Mouse (Mus musculus): ENCODE data around the gene Rai2. TPM values are rescaled to one million over a fixed set of nuclear protein-coding genes. Genes with fewer than 3 reads are reported as not detected.
A peak's percentile ranks its signal among the peaks of the same experiment; 100 is the strongest.

Rai2 gene
- 0.72 and 0.78 TPM in 2 replicates for polyA plus RNA-seq (2016; fragmentation: Nextera tagmentation; extraction: Ambion mirVana)

DNA sequence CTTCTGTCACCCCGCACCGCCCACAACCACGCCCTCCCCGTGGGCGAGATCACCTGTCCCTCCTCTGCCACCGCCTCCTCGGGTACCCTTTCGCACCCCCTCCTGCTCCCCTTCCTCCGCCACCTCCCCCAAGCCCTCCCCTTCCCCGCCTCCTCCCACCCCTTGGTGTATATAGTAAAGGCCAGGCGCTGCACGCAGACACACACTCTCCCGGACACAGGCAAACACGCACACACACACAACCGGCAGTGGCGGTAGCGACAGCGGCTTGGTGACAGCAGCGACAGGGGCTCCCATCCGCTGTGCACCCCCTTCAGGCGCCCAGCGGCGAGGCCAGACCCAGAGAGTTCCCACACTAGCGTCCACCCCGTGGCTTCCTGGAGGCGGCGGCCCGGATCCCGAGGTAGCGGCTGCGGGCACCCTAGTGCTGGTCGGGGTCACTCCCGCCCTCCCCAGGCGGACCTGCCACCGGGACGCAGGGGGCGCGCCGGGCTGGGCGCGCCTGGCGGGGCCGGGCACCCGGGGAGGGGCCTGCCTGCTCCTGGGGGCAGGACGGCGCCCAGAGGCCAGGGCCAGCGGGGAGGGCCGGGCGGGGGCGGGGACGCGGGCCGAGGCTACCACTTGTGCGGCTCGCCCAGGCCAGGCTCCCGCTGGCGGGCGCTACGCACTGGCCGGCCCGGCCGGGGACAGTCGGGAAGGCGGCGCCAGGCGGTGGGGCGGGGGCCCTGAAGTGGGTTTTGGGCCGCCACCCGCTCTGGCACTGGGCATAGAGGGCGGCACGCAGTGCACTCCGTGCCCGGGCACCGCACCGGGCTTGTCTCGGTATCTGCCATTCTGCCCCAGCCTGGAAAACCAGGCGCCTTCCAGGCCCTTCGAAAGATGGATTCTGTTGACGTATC lies at the start of gene Rai2:
Rai2 (plus strand) TSS at position 205 of the 899 bp plus-strand sequence.
- ATAC-seq: peak; percentile 58
- Histone ChIP-seq H3K27ac (no peak within 1 kb of the TSS), H3K9ac (no peak within 1 kb of the TSS)

DNA sequence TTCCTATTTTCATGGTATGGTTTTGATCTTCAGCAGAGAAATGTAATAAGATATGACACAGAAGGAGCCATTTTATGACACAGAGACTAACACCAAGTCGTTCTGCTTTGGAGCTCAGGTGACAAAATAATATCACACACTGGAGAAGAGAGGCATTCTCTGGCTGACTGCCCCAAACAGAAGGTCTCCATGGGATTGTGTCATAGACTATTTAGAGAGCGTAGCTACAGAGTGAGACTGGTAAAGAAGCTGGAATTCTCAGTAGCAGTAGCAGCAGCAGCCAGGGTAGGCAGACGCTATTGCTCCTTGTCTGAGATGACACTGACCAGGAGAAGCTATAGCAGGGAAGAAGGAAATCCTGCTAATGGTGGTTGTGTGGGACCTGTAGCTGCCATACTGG lies 27.5 kb upstream of the Rai2 start:
- H3K4me2 ChIP-seq: no peak overlapping the region
- H3K9ac ChIP-seq: no peak overlapping the region
- no peak overlapping the region for H3K4me3 ChIP-seq
- H3K27ac ChIP-seq: no peak overlapping the region
- no peaks in the 10 kb centered on the region for H3K4me1 ChIP-seq
- H3K27me3 ChIP-seq (replicated peaks): no peaks in the 10 kb centered on the region; the same call in 1 of the 2 replicates
- ATAC-seq: no peak
- no peaks in the 10 kb centered on the region for H3K36me3 ChIP-seq
- WGBS (ENCODE audit: insufficient replicate concordance): 46% methylated on average over 3 of the region's 3 CpGs
- no peaks in the 10 kb centered on the region for H3K9me3 ChIP-seq (replicated peaks)

More for the DNA sequence above, at the start of gene Rai2:
- Histone ChIP-seq H3K27me3 (replicated peaks) (peaks cover 66% of the 10 kb centered on the region), H3K36me3 (no peaks in the 10 kb centered on the region), H3K4me1 (no peaks in the 10 kb centered on the region), H3K4me3 (peak within 1 kb of the TSS; percentile 49), H3K4me2 (peak within 1 kb of the TSS; percentile 66), H3K9me3 (replicated peaks) (no peaks in the 10 kb centered on the region)
- 9% methylated on average over 42 of the region's 79 CpGs for WGBS (ENCODE audit: insufficient replicate concordance)

DNA sequence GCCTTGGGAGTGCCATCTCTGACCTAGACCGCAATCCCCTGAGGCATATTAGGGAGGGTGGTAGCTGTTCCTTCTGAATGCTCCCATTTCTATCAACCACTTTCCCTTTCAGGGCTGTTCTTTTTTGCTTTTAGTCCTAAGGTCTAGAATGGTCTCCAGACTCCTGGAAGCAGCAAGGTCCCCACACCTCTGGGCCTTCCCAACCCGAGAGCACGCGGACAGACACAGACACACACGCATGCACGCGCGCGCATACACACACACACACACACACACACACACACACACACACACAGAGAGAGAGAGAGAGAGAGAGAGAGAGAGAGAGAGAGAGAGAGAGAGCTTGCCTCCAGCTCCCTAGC lies 385 bp upstream of the Rai2 start:
- Histone ChIP-seq H3K4me1 (no peaks in the 10 kb centered on the region), H3K27ac (no peak overlapping the region), H3K27me3 (replicated peaks) (peaks cover 60% of the 10 kb centered on the region), H3K4me2 (peak overlapping the region; percentile 66), H3K36me3 (no peaks in the 10 kb centered on the region), H3K9ac (no peak overlapping the region), H3K9me3 (replicated peaks) (no peaks in the 10 kb centered on the region), H3K4me3 (peak overlapping the region; percentile 49)
- 33% methylated on average over 9 of the region's 9 CpGs for WGBS (ENCODE audit: insufficient replicate concordance)
- ATAC-seq: no peak

- Histone ChIP-seq H3K36me3 (no peaks in the 10 kb centered on the region), H3K27me3 (replicated peaks) (peaks cover 69% of the 10 kb centered on the region), H3K9me3 (replicated peaks) (no peaks in the 10 kb centered on the region), H3K27ac (no peak overlapping the region), H3K9ac (no peak overlapping the region), H3K4me1 (no peaks in the 10 kb centered on the region), H3K4me2 (peak overlapping the region; percentile 66), H3K4me3 (peak overlapping the region; percentile 49)
- ATAC-seq: no peak
- 11% methylated on average over 21 of the region's 26 CpGs for WGBS (ENCODE audit: insufficient replicate concordance)
Observed at GRCm38 (mm10) chrX:161717764-161718382, 1.0 kb downstream of the Rai2 start.

- no peaks in the 10 kb centered on the region for H3K4me1 ChIP-seq
- no peak overlapping the region for H3K27ac ChIP-seq
- no peak for ATAC-seq
- no peaks in the 10 kb centered on the region for H3K36me3 ChIP-seq
- H3K9me3 ChIP-seq (replicated peaks): no peaks in the 10 kb centered on the region
- H3K9ac ChIP-seq: no peak overlapping the region
- H3K27me3 ChIP-seq (replicated peaks): peaks cover 75% of the 10 kb centered on the region
- WGBS (ENCODE audit: insufficient replicate concordance): 22% methylated on average over 10 of the region's 11 CpGs
- no peak overlapping the region for H3K4me3 ChIP-seq
- H3K4me2 ChIP-seq: peak overlapping the region; percentile 66
Observed at GRCm38 (mm10) chrX:161718548-161718947, 1.7 kb downstream of the Rai2 start.

DNA sequence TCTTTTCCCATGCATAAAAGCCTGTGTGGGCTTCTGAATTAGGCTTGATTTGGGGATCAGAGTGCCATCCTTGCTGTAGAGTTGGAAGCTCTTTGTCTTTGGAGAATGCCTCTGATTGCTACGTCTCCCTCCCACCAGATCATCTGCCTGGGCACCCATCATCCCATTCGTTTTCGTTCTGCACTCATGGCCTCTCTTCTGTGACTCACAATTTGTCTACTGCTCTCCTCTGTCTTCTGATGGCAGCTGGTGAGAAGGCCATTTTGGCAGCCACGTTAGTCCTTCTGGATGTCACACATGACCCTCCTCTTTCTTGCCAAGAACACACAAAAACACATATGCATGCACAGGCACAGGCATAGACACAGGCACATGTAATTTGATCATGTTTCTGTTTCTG lies 4.2 kb downstream of the Rai2 start:
- Histone ChIP-seq H3K36me3 (no peaks in the 10 kb centered on the region), H3K9me3 (replicated peaks) (no peaks in the 10 kb centered on the region), H3K27ac (no peak overlapping the region), H3K4me2 (no peak overlapping the region), H3K27me3 (replicated peaks) (peaks cover 72% of the 10 kb centered on the region), H3K4me3 (no peak overlapping the region), H3K9ac (no peak overlapping the region), H3K4me1 (no peaks in the 10 kb centered on the region)
- ATAC-seq: no peak
- WGBS (ENCODE audit: insufficient replicate concordance): 44% methylated on average over 4 of the region's 4 CpGs

DNA sequence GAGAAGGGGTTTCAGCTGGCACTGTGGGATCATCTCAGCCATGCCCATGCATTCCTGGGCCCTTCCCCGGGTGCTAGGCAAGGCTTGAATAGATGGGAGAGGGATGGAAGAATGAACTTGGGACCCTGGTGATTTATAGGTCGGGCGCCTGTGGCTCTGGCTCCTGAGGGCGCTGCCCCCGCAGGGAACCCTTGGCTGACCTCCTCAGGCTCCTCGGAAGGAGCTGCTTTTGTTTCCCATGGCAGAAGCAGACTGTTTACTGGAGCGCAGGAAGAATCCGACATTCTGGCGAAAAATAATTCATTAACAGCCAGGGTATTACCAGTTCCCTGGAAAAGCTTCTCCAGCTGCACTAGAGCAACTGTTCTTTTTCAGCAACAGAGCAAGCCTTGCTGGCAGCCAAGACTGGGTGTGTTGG lies 6.5 kb downstream of the Rai2 start:
- no peak overlapping the region for H3K27ac ChIP-seq
- no peak for ATAC-seq

GRCm38 (mm10) chrX:161726257-161726656 lies 9.4 kb downstream of the Rai2 start:
- ATAC-seq: no peak
- 35% methylated on average over 1 of the region's 1 CpGs for WGBS (ENCODE audit: insufficient replicate concordance)

More for the DNA sequence above, 6.5 kb downstream of the Rai2 start:
- H3K4me1 ChIP-seq: no peaks in the 10 kb centered on the region
- H3K36me3 ChIP-seq: no peaks in the 10 kb centered on the region
- no peak overlapping the region for H3K9ac ChIP-seq
- no peak overlapping the region for H3K4me3 ChIP-seq
- WGBS (ENCODE audit: insufficient replicate concordance): 18% methylated on average over 9 of the region's 9 CpGs
- no peaks in the 10 kb centered on the region for H3K9me3 ChIP-seq (replicated peaks)
- H3K4me2 ChIP-seq: no peak overlapping the region
- peaks cover 51% of the 10 kb centered on the region for H3K27me3 ChIP-seq (replicated peaks)

DNA sequence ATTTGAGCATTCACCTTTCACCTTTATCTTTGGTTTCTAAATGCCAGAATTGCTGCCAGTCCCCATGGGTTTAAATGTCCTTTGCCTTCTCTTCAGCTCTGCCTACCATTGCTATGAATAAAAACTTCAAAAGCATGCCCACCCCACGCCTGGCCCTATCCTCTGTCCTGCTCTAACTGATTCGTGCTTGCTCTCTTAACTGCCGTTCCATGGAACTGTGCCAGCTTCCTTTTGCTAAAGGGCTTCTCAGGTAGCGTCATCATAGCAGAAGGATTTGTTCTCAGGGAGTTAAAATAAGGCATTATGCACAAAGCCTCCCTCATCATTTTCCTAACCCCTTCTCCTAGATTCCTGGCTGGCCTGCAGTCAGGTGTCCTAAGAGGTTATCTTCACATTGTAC lies 11.6 kb downstream of the Rai2 start:
- H3K9me3 ChIP-seq (replicated peaks): no peaks in the 10 kb centered on the region
- no peaks in the 10 kb centered on the region for H3K36me3 ChIP-seq
- H3K4me3 ChIP-seq: no peak overlapping the region
- no peak overlapping the region for H3K4me2 ChIP-seq
- 40% methylated on average over 4 of the region's 4 CpGs for WGBS (ENCODE audit: insufficient replicate concordance)
- H3K4me1 ChIP-seq: no peaks in the 10 kb centered on the region
- H3K27me3 ChIP-seq (replicated peaks): peaks cover 21% of the 10 kb centered on the region
- no peak overlapping the region for H3K27ac ChIP-seq
- H3K9ac ChIP-seq: no peak overlapping the region
- ATAC-seq: no peak

More at GRCm38 (mm10) chrX:161726257-161726656, 9.4 kb downstream of the Rai2 start:
- H3K4me3 ChIP-seq: no peak overlapping the region
- H3K36me3 ChIP-seq: no peaks in the 10 kb centered on the region
- no peak overlapping the region for H3K9ac ChIP-seq
- no peak overlapping the region for H3K4me2 ChIP-seq
- no peak overlapping the region for H3K27ac ChIP-seq
- H3K9me3 ChIP-seq (replicated peaks): no peaks in the 10 kb centered on the region
- no peaks in the 10 kb centered on the region for H3K4me1 ChIP-seq
- peaks cover 38% of the 10 kb centered on the region for H3K27me3 ChIP-seq (replicated peaks)

DNA sequence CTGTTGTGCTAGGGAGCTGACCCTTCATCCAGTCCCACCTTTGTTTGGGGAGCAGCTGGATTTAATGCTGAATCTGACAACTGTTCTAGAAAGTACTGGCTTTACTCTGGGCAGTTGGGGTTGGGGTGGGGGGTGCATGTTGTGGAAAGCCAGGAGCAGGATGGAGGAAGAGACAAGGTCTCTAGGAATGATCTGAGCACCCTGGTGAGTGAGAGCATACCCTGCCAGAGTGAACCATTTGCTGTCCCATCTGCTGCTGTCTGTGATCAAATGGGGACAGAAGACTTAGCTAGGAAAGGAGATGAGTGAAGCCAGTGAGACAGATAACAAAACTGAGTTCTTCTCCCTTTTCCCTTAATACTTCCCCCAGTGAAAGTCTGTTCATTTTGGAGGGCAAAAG lies 13.2 kb downstream of the Rai2 start:
- no peaks in the 10 kb centered on the region for H3K4me1 ChIP-seq
- no peak for ATAC-seq
- no peak overlapping the region for H3K27ac ChIP-seq
- peaks cover 20% of the 10 kb centered on the region; the same call in 1 of the 2 replicates for H3K27me3 ChIP-seq (replicated peaks)
- H3K4me2 ChIP-seq: no peak overlapping the region
- no peaks in the 10 kb centered on the region for H3K36me3 ChIP-seq
- H3K9me3 ChIP-seq (replicated peaks): no peaks in the 10 kb centered on the region
- H3K4me3 ChIP-seq: no peak overlapping the region
- no peak overlapping the region for H3K9ac ChIP-seq

- ATAC-seq: no peak
- 77% methylated on average over 3 of the region's 3 CpGs for WGBS (ENCODE audit: insufficient replicate concordance)
- no peak overlapping the region for H3K27ac ChIP-seq
- no peak overlapping the region for H3K9ac ChIP-seq
- no peaks in the 10 kb centered on the region for H3K36me3 ChIP-seq
- peaks cover 20% of the 10 kb centered on the region for H3K27me3 ChIP-seq (replicated peaks)
- H3K4me2 ChIP-seq: no peak overlapping the region
- H3K4me1 ChIP-seq: no peaks in the 10 kb centered on the region
- H3K4me3 ChIP-seq: no peak overlapping the region
- H3K9me3 ChIP-seq (replicated peaks): no peaks in the 10 kb centered on the region
Observed at GRCm38 (mm10) chrX:161731859-161732258, 15.0 kb downstream of the Rai2 start.

GRCm38 (mm10) chrX:161733581-161734309 lies 16.9 kb downstream of the Rai2 start:
- H3K4me2 ChIP-seq: no peak overlapping the region
- ATAC-seq: no peak
- H3K9ac ChIP-seq: no peak overlapping the region
- WGBS (ENCODE audit: insufficient replicate concordance): 77% methylated on average over 12 of the region's 12 CpGs
- H3K36me3 ChIP-seq: no peaks in the 10 kb centered on the region
- H3K27me3 ChIP-seq (replicated peaks): peaks cover 23% of the 10 kb centered on the region
- H3K27ac ChIP-seq: no peak overlapping the region
- no peak overlapping the region for H3K4me3 ChIP-seq
- H3K9me3 ChIP-seq (replicated peaks): no peaks in the 10 kb centered on the region
- no peaks in the 10 kb centered on the region for H3K4me1 ChIP-seq

Data from liver, embryonic 12.5 days (tissue).